Mouse (Mus musculus): ENCODE results near the gene F7. TPM values are rescaled to one million over a fixed set of nuclear protein-coding genes. Genes with fewer than 3 reads are reported as not detected.
A peak's percentile ranks its signal among the peaks of the same experiment; 100 is the strongest.

Gene F7
- total RNA-seq (2014; rRNA removed) (0.08 and 0.33 TPM in 2 replicates), polyA plus RNA-seq (2015; fragmentation: Nextera tagmentation; extraction: Ambion mirVana) (0.08 and 0.15 TPM in 2 replicates)

DNA sequence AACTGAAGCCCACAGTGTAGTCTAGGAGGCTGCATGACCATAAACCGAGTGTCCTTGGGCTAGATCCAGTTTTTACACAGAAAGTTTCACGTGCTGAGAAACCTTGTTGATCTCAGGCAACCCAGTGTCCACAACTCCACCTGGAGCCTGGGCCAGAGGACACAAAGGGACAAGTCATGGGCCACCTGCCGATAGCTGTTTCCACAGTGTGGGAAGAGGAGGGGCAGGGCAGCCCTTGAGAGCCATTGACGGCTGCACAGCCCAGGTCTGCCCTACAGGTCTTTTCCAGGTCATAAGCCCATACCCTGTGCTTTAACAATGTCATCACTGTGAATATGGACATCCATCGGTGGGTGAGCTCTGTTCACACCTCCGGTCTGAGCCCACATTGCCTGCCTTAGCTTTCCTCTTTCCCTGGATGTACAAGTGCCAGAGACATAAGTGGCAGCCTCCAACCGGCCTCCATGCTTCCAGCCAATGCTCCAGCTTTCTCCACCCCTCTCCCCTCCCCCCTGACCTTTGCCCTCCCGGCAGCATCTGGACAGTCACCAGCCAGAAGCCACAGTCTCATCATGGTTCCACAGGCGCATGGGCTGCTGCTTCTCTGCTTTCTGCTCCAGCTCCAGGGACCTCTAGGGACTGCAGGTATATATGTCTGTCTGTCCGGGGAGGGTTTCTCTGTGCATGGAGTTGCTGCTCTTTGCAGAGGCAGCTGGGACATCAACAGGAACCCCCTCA lies at the start of gene F7:
Gene F7 (plus strand): TSS at position 548 of the 738 bp plus-strand sequence.
- Histone ChIP-seq H3K36me3 (ENCODE audit: insufficient read depth) (peaks cover 3% of the 10 kb centered on the region), H3K4me2 (ENCODE audit: low read depth) (no peak within 1 kb of the TSS), H3K4me3 (ENCODE audit: low read depth, low read length) (no peak within 1 kb of the TSS), H3K9ac (no peak within 1 kb of the TSS), H3K27ac (ENCODE audit: low read depth, low read length) (no peak within 1 kb of the TSS), H3K27me3 (ENCODE audit: insufficient read depth, low read length) (no peaks in the 10 kb centered on the region), H3K9me3 (ENCODE audit: low read length) (no peaks in the 10 kb centered on the region), H3K4me1 (ENCODE audit: insufficient read depth) (no peaks in the 10 kb centered on the region)
- no peak for TF ChIP-seq CTCF (IDR thresholded peaks at IDR 0.05; ENCODE audit: low read depth)
- no peak for DNase-seq
- 71% methylated on average over 10 of the region's 10 CpGs for WGBS
- 0 out of 2 replicates have a peak, but pooled peaks have one; percentile 18 for ATAC-seq

DNA sequence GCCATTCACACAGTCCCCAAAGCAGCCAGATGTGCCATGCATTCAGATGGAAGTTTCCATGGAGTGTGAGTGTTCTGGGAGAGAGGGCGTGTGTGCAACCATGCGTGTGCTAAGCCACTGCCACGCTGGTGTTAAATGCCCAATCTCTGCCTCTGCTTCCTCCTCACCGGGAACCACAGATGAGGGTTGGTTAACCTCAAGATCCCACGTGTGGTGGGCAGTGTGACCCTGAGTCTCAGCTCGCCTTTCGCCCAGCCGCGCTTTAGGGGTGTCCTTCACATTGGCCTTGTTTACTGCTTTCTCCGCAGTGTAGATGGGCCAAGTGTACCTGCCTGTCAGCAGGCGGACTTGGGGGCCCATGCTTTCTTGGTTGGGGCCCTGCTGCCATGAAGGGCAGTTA lies 49.5 kb upstream of the F7 start:
- Histone ChIP-seq H3K9ac (no peak overlapping the region), H3K27ac (ENCODE audit: low read depth, low read length) (no peak overlapping the region), H3K9me3 (ENCODE audit: low read length) (no peaks in the 10 kb centered on the region), H3K36me3 (ENCODE audit: insufficient read depth) (peaks cover 82% of the 10 kb centered on the region), H3K4me1 (ENCODE audit: insufficient read depth) (no peaks in the 10 kb centered on the region), H3K4me2 (ENCODE audit: low read depth) (no peak overlapping the region), H3K27me3 (ENCODE audit: insufficient read depth, low read length) (no peaks in the 10 kb centered on the region), H3K4me3 (ENCODE audit: low read depth, low read length) (no peak overlapping the region)
- WGBS: 90% methylated on average over 11 of the region's 11 CpGs
- TF ChIP-seq CTCF (IDR thresholded peaks at IDR 0.05; ENCODE audit: low read depth): no peak
- DNase-seq (no peak), ATAC-seq (no peak)

DNA sequence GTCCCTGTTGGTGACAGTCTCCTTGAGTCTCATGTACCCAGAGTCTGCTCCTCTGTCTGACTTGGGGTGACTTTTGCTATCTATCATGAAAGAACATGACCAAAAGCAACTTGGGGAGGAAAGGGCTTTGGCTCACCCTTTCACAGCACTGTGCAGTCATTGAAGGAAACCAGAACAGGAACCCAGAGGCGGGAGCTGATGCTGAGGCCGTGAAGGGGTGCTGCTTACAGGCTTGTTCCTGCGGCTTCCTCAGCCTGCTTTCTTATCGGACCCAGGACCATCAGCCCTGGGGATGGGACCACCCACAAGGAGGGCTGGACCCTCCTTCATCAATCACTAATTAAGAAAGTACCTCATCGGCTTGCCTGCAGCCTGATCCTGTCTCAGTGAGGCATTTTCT lies 49.1 kb upstream of the F7 start:
- no peak overlapping the region for H3K27ac ChIP-seq (ENCODE audit: low read depth, low read length)
- DNase-seq (no peak), ATAC-seq (no peak)
- H3K9me3 ChIP-seq (ENCODE audit: low read length): no peaks in the 10 kb centered on the region
- 75% methylated on average over 5 of the region's 5 CpGs for WGBS
- no peaks in the 10 kb centered on the region for H3K27me3 ChIP-seq (ENCODE audit: insufficient read depth, low read length)
- no peaks in the 10 kb centered on the region for H3K4me1 ChIP-seq (ENCODE audit: insufficient read depth)
- no peak for TF ChIP-seq CTCF (IDR thresholded peaks at IDR 0.05; ENCODE audit: low read depth)
- no peak overlapping the region for H3K4me3 ChIP-seq (ENCODE audit: low read depth, low read length)
- H3K9ac ChIP-seq: no peak overlapping the region
- H3K4me2 ChIP-seq (ENCODE audit: low read depth): no peak overlapping the region
- peaks cover 82% of the 10 kb centered on the region for H3K36me3 ChIP-seq (ENCODE audit: insufficient read depth)

DNA sequence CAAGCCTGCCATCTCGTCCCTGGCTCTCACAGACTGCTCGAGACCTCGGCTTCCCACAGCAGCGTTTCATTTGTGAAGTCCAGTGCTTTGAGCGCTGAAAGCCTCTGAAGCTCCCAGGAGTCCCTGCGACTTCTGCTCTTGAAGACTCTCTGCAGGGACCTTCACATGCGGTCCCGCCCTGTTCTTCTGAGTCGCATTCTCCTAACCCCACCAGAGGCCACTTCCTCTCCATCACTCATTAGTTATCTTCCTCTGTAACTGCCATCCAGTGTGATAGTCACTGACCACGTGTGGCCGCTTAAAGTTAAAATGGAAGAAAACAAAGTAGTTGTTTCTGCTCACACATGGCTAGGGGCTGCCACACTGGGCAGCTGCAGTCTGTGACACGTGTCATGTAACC lies 48.5 kb upstream of the F7 start:
- Histone ChIP-seq H3K4me2 (ENCODE audit: low read depth) (no peak overlapping the region), H3K27me3 (ENCODE audit: insufficient read depth, low read length) (no peaks in the 10 kb centered on the region), H3K9me3 (ENCODE audit: low read length) (no peaks in the 10 kb centered on the region), H3K4me3 (ENCODE audit: low read depth, low read length) (no peak overlapping the region), H3K27ac (ENCODE audit: low read depth, low read length) (no peak overlapping the region), H3K36me3 (ENCODE audit: insufficient read depth) (peaks cover 85% of the 10 kb centered on the region), H3K4me1 (ENCODE audit: insufficient read depth) (no peaks in the 10 kb centered on the region), H3K9ac (no peak overlapping the region)
- TF ChIP-seq CTCF (IDR thresholded peaks at IDR 0.05; ENCODE audit: low read depth): no peak
- 79% methylated on average over 12 of the region's 12 CpGs for whole genome bisulfite sequencing
- ATAC-seq (no peak), DNase-seq (no peak)

DNA sequence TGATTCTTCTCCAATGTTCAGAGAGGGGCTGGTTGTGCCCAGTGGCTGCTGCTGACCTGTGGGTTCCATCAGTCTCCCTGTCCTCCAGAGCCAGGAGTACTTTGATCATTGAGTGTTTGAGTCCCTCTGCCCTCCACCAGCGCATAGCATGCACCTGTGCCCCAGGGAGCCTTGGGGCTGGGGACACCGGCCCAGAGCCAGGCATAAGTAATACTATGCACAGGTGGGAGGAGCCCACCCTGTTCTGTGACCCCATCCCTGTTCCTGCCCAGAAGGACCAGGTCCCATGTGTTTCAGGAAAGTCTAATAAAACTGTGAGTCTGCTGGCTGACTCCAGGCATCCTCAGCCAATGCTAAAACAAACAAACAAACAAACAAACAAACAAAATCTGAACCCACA lies 47.5 kb upstream of the F7 start:
- H3K4me3 ChIP-seq (ENCODE audit: low read depth, low read length): no peak overlapping the region

DNA sequence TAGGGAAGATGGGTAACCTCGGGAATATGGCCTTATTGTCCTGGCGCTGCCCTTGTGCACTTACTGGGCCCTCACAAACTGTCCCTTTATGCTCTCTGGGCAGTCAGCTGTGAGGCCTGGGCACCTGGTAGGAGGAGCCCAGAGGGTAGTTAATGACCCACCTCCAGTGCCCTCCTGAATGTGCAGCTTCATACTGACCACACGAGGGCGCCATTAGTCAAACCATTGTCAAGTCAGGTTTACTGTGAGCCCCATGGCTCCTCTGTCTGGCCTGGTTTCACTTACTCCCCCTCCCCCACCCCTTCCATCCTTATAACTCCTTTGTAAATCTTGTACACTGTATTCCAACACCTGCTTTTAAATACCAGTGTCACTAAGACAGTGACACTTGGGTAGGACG lies 47.1 kb upstream of the F7 start:
- TF ChIP-seq CTCF (IDR thresholded peaks at IDR 0.05; ENCODE audit: low read depth): peak; percentile 73
- 35% methylated on average over 5 of the region's 5 CpGs for WGBS

More for the DNA sequence above, 47.5 kb upstream of the F7 start:
- H3K4me1 ChIP-seq (ENCODE audit: insufficient read depth): no peaks in the 10 kb centered on the region
- no peak overlapping the region for H3K4me2 ChIP-seq (ENCODE audit: low read depth)
- H3K27ac ChIP-seq (ENCODE audit: low read depth, low read length): no peak overlapping the region
- no peaks in the 10 kb centered on the region for H3K9me3 ChIP-seq (ENCODE audit: low read length)
- WGBS: 79% methylated on average over 2 of the region's 2 CpGs
- DNase-seq (no peak), ATAC-seq (no peak)
- no peaks in the 10 kb centered on the region for H3K27me3 ChIP-seq (ENCODE audit: insufficient read depth, low read length)
- no peak overlapping the region for H3K9ac ChIP-seq
- TF ChIP-seq CTCF (IDR thresholded peaks at IDR 0.05; ENCODE audit: low read depth): no peak
- H3K36me3 ChIP-seq (ENCODE audit: insufficient read depth): peaks cover 79% of the 10 kb centered on the region

DNA sequence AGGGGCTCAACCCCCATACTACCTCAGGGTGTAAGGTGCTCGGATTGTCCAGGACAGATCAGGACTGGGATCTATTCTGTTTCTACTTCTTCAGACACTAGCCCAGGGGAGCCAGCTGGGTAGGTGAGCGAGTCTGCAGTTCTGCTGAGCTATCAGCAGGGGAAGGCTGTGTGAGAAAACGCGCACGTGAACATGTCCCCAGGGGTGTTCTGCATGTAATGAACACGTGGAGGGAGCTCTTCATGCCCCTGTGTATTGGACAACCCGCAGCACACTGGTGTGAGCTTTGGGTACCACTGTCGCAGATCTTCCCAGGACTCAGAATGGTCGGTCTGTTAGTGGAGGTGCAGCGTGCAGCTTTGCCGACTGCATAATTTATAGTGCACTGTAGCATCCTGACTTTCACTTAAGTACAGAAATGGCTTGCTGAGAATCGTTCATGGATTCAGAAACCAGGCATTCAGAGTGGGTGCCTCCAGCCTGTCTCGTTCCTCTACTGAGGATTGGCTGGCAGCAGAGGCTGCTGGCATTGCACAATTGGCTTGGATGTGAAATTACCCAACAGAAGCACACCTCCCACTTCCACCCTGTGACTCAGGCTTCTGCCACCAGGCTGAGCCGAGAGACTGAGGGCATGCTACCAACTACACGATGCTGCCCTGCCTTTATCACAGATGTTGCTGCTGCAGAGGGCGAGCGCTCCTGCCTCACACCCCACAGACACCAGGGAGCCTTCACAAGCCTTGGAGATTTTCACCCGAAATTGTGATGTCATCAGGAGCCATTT lies 42.0 kb upstream of the F7 start:
- H3K4me1 ChIP-seq (ENCODE audit: insufficient read depth): no peaks in the 10 kb centered on the region; the same call in 1 of the 2 replicates
- WGBS: 71% methylated on average over 18 of the region's 18 CpGs
- no peak overlapping the region for H3K4me3 ChIP-seq (ENCODE audit: low read depth, low read length)
- H3K9me3 ChIP-seq (ENCODE audit: low read length): no peaks in the 10 kb centered on the region
- H3K9ac ChIP-seq: no peak overlapping the region
- TF ChIP-seq CTCF (IDR thresholded peaks at IDR 0.05; ENCODE audit: low read depth): peak; percentile 23
- H3K27ac ChIP-seq (ENCODE audit: low read depth, low read length): peak overlapping the region; percentile 47; the same call in 1 of the 2 replicates
- peak; percentile 92 for ATAC-seq
- peak; percentile 76 for DNase-seq
- no peaks in the 10 kb centered on the region for H3K27me3 ChIP-seq (ENCODE audit: insufficient read depth, low read length)
- peaks cover 37% of the 10 kb centered on the region for H3K36me3 ChIP-seq (ENCODE audit: insufficient read depth)
- no peak overlapping the region for H3K4me2 ChIP-seq (ENCODE audit: low read depth)

More for the DNA sequence above, 47.1 kb upstream of the F7 start:
- H3K27me3 ChIP-seq (ENCODE audit: insufficient read depth, low read length): no peaks in the 10 kb centered on the region
- no peak overlapping the region for H3K27ac ChIP-seq (ENCODE audit: low read depth, low read length)
- H3K4me3 ChIP-seq (ENCODE audit: low read depth, low read length): no peak overlapping the region
- H3K9ac ChIP-seq: no peak overlapping the region
- H3K9me3 ChIP-seq (ENCODE audit: low read length): no peaks in the 10 kb centered on the region
- peaks cover 74% of the 10 kb centered on the region for H3K36me3 ChIP-seq (ENCODE audit: insufficient read depth)
- peak; percentile 61 for DNase-seq
- no peak overlapping the region for H3K4me2 ChIP-seq (ENCODE audit: low read depth)
- ATAC-seq: peak; percentile 66; the same call in 1 of the 2 replicates
- H3K4me1 ChIP-seq (ENCODE audit: insufficient read depth): no peaks in the 10 kb centered on the region

Data from forebrain, postnatal 0 days (tissue).